Mouse (Mus musculus) ES-Bruce4 (cell line): ENCODE measurements around the gene Plac1. TPM values are rescaled to one million over a fixed set of nuclear protein-coding genes. Genes with fewer than 3 reads are reported as not detected.
"Not testable (repeated sequence)": the region's sequence is repeated elsewhere in the genome, so short reads cannot be mapped to it uniquely, and the experiment has no call there.

Experiments used
- H3K27ac ChIP-seq: 2 replicates; pipeline ENCODE4 v1.5.1; 2012; ENCODE audit warnings: low read length, inconsistent platforms; ENCODE audit not compliant: insufficient read depth
- H3K27me3 ChIP-seq: 2 replicates; pipeline ENCODE4 v1.6.1; 2012; ENCODE audit warnings: mild to moderate bottlenecking, low read length, inconsistent platforms; ENCODE audit not compliant: control insufficient read depth, poor library complexity, insufficient read depth, severe bottlenecking
- H3K36me3 ChIP-seq: 2 replicates; pipeline ENCODE4 v1.6.1; 2012; ENCODE audit warnings: inconsistent platforms, mild to moderate bottlenecking, low read length, moderate library complexity; ENCODE audit not compliant: control insufficient read depth, poor library complexity, insufficient read depth, severe bottlenecking
- H3K4me1 ChIP-seq: one replicate; pipeline ENCODE4 v1.8.1; 2011; ENCODE audit warnings: low read length; ENCODE audit not compliant: control insufficient read depth, insufficient read depth
- H3K4me3 ChIP-seq: 2 replicates; pipeline ENCODE4 v1.5.1; 2011; ENCODE audit warnings: low read depth, mild to moderate bottlenecking, low read length
- H3K9ac ChIP-seq: 2 replicates; pipeline ENCODE4 v1.6.1; 2012; ENCODE audit warnings: low read depth, mild to moderate bottlenecking, inconsistent platforms; ENCODE audit not compliant: poor library complexity, severe bottlenecking
- H3K9me3 ChIP-seq: replicated peaks from 2 replicates; pipeline ENCODE4 v1.6.1; 2012; ENCODE audit warnings: mild to moderate bottlenecking, low read length, inconsistent platforms; ENCODE audit not compliant: control insufficient read depth, poor library complexity, insufficient read depth, severe bottlenecking
- CTCF ChIP-seq: IDR thresholded peaks from one replicate; pipeline ENCODE4 v1.8.1; 2011; ENCODE audit warnings: low read depth, low read length
- EP300 ChIP-seq: IDR thresholded peaks from 2 replicates; pipeline ENCODE4 v1.6.1; 2011; ENCODE audit warnings: low read depth, low read length; ENCODE audit not compliant: insufficient read depth
- POLR2A ChIP-seq: IDR thresholded peaks from one replicate; pipeline ENCODE4 v1.8.1; 2011; ENCODE audit warnings: low read length; ENCODE audit not compliant: insufficient read depth
- polyA plus RNA-seq: library from polyadenylated mRNA; stranded (reverse); fragments of >200 nt; gene quantifications from 2 replicates; pipeline ENCODE4 v1.2.4, GENCODE M21; 2011; ENCODE audit warnings: low read depth; ENCODE audit not compliant: missing spikeins, insufficient read depth, insufficient read length

The Plac1 gene
- 1.1 and 2.1 TPM in 2 replicates for polyA plus RNA-seq

DNA sequence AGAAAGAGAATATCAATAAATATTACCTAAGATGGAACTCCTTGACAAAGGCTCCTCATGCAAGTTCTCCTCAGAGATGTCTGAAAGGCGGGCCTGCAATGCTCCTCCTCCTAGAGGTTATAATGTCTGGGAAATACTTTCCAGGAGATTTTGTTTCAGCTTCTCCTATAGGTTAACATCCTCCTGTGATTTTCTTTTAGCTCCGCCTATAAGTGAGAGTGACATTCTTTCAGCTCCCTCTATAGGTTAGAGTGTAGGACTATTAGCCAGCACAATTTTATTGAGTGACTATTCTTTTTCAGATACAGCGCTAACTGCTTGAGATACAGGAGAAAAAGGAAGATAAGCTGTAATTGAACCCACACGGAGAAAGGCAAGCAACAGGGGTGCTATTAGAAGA is at the start of gene Plac1:
Gene Plac1 (minus strand): TSS at position 101 of the 400 bp plus-strand sequence.
- no peaks in the 10 kb centered on the region for H3K36me3 ChIP-seq

DNA sequence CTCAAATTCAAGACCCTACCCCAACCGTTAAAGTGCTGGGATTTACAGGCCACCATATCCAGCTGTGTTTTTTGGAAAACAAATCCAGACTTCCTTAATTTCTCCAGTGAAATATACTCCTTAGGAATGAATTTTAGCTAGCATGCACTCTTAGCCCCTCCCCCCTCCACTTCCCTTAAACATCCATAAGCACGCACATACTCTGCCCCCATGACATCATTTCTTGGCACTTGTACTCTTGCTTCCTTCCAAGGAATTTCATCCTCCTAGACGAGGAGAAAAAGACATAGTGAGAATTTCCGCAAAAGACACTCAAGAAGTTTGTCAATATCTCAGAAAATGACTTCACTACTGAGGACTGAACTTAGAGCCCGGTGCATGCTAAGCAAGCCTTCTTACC is 48.0 kb upstream of the Plac1 start:
- Histone ChIP-seq H3K27ac (no peak overlapping the region), H3K9me3 (no peaks in the 10 kb centered on the region), H3K9ac (no peak overlapping the region), H3K36me3 (no peaks in the 10 kb centered on the region), H3K4me1 (no peaks in the 10 kb centered on the region), H3K27me3 (no peaks in the 10 kb centered on the region), H3K4me3 (no peak overlapping the region)
- no peak for TF ChIP-seq POLR2A
- TF ChIP-seq EP300: no peak
- TF ChIP-seq CTCF: no peak

More for the DNA sequence above, at the start of gene Plac1:
- no peak within 1 kb of the TSS for H3K27ac ChIP-seq
- H3K4me1 ChIP-seq: no peaks in the 10 kb centered on the region
- H3K9ac ChIP-seq: no peak within 1 kb of the TSS
- no peak for TF ChIP-seq POLR2A
- H3K27me3 ChIP-seq: no peaks in the 10 kb centered on the region
- H3K9me3 ChIP-seq: no peaks in the 10 kb centered on the region
- no peak within 1 kb of the TSS for H3K4me3 ChIP-seq

DNA sequence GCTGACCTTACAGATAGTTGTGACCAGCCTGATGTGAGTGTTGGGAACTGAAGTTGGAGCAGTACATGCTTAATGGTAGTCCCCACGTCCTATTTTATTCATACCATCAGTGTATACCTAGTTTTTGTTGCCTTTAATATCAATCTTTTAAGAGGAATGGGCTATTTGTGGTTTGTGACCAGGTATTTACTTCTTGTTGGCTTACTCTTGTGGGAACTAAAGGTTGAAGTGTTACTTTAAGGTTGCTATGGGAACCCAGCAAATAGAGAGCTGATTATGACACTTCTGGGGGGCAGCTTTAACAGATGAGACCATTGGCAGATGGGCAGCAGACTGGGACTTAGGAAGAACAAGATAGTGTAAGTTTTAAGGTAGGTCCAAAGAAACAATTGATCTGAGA is 33.2 kb upstream of the Plac1 start, which contains the start of gene Fam122c:
Gene Fam122c (plus strand): TSS at position 301 of the 400 bp plus-strand sequence.
- Histone ChIP-seq H3K27ac (no peak within 1 kb of the TSS), H3K4me3 (no peak within 1 kb of the TSS)
- TF ChIP-seq POLR2A: no peak

DNA sequence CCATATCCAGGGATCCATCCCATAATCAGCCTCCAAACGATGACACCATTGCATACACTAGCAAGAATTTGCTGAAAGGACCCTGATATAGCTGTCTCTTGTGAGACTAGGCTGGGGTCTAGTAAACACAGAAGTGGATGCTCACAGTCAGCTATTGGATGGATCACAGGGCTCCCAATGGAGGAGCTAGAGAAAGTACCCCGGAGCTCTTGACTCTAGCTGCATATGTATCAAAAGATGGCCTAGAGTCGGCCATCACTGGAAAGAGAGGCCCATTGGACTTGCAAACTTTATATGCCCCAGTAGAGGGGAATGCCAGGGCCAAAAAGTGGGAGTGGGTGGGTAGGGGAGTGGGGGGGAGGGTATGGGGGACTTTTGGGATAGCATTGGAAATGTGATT is 31.7 kb upstream of the Plac1 start:
- H3K27me3 ChIP-seq, H3K9ac ChIP-seq, H3K36me3 ChIP-seq, H3K4me1 ChIP-seq, H3K4me3 ChIP-seq, H3K9me3 ChIP-seq, H3K27ac ChIP-seq: not testable (repeated sequence)

More for the DNA sequence above, 33.2 kb upstream of the Plac1 start, which contains the start of gene Fam122c:
- Histone ChIP-seq H3K4me1 (no peaks in the 10 kb centered on the region), H3K27me3 (no peaks in the 10 kb centered on the region), H3K9me3 (no peaks in the 10 kb centered on the region), H3K36me3 (no peaks in the 10 kb centered on the region), H3K9ac (no peak within 1 kb of the TSS)

DNA sequence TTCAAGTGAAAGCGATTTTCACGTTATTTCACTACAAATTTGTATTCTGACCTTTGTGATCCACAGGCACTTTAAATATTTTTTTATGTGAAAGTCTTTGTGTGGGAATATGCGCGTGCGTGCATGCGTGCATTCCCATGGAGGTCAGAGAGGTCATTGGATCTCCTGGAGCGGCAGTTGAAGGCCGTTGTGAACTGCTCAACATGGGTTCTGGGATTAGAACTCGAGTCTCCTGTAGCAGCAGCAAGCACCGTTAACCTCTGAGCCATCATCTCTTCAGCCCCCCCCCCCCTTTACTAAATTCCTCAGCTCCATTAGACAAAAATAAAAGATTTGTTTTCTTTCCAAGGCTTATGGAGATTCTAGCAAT is 30.1 kb upstream of the Plac1 start:
- no peaks in the 10 kb centered on the region for H3K9me3 ChIP-seq
- H3K4me1 ChIP-seq: no peaks in the 10 kb centered on the region
- TF ChIP-seq CTCF (no peak), POLR2A (no peak), EP300 (no peak)
- H3K4me3 ChIP-seq: peak overlapping the region; percentile 34
- no peaks in the 10 kb centered on the region for H3K36me3 ChIP-seq
- H3K9ac ChIP-seq: no peak overlapping the region
- H3K27me3 ChIP-seq: no peaks in the 10 kb centered on the region
- H3K27ac ChIP-seq: no peak overlapping the region

DNA sequence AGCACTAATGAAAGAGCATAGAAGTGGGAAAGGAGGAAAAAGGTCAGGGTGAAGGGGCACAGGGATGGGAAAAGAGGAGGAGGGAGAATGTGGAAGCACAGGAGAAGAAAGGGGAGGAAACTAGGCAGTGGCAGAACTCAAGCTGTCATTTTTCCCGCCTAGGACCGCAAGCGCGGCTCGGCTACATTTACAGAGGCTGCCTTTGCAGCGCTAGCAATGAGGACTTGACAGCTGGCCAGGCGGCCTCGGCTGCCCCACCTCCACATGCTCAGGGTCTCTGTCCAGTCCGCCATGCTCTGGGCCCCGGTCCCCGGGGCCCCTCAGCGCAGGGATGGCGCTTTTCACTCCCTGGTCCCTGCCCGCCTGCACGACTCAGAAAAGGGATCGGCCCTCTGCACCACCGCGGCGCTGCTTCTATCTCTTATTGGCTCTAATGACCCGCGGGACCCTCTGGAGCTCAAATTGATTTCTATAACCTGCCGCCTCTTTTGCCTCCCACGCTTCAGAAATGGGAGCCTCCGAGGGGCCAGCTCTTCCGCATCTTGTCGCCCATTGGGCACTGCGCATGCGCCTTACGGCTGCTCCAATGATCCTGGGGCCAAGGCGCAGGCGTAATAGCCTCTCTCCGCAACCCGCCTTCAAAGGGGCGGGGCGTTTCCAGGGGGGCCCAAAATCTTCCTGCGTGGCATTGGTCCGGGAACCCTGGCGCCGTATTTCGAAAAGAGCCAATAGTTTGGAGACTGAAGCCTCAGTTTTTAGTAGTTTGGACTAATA is 29.6 kb upstream of the Plac1 start, which contains the start of gene Fam122b:
Gene Fam122b (minus strand): TSS at position 517 of the 774 bp plus-strand sequence.
- TF ChIP-seq EP300 (no peak), CTCF (no peak), POLR2A (no peak)
- Histone ChIP-seq H3K9me3 (no peaks in the 10 kb centered on the region), H3K9ac (peak within 1 kb of the TSS; percentile 77), H3K4me1 (no peaks in the 10 kb centered on the region), H3K27ac (peak within 1 kb of the TSS; percentile 43), H3K36me3 (no peaks in the 10 kb centered on the region), H3K4me3 (peak within 1 kb of the TSS; percentile 83), H3K27me3 (no peaks in the 10 kb centered on the region)
